Mouse (Mus musculus): ENCODE results near the gene Vamp5. TPM values are rescaled to one million over a fixed set of nuclear protein-coding genes. Genes with fewer than 3 reads are reported as not detected.

Vamp5 gene
- polyA plus RNA-seq, 1 experiment = 25.8 TPM

DNA sequence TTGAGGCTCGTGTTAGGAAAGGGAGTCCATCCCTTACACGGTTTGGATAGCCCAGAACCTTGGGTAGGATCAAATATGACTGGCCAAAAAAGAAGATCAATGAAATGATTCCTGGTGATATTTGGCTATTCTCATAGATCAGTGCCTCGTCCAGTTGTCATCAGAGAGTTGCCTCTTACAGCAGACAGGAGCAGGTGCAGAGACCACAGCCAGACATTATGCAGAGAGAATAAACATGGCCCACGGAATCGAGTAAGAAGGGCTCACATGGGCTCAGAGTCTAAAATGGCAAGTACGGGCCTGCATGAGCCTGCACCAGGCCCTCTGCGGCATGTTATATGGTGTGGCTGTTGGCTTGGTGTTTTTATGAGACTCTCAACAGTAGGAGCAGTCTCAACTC is 25.1 kb upstream of the Vamp5 start:
- H3K36me3 ChIP-seq (ENCODE audit: control insufficient read depth, insufficient read depth, low read length) = no peaks in the 10 kb centered on the region
- no peaks in the 10 kb centered on the region for H3K4me1 ChIP-seq (ENCODE audit: control insufficient read depth, insufficient read depth, low read length)
- H3K27me3 ChIP-seq (ENCODE audit: control insufficient read depth, insufficient read depth, low read length) = no peaks in the 10 kb centered on the region
- H3K27ac ChIP-seq (ENCODE audit: control insufficient read depth, insufficient read depth, low read depth, low read length) = no peak overlapping the region
- H3K4me3 ChIP-seq (ENCODE audit: control insufficient read depth, low read depth, low read length) = no peak overlapping the region
- no peak for TF ChIP-seq CTCF (IDR thresholded peaks at IDR 0.05; ENCODE audit: control insufficient read depth, insufficient read depth, insufficient replicate concordance, low read depth, low read length)

DNA sequence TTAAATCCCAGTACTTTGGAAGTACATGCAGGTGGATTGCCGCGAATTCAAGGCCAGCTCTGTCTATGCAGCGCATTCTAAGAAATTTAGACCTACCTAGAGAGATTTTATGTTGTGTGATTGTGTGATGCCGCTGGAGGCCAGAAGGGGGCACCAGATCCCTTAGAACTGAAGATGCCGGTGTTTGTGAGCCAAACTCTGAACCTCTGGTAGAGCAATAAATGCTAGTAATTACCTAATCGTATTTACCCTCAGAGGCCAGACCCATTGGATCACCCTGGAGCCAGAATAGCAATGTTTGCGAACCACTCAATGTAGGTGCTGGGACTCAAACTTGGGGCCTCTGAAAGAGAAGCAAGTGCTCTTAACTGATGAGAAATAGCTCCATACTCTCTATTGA is 21.6 kb upstream of the Vamp5 start:
- Histone ChIP-seq H3K4me1 (ENCODE audit: control insufficient read depth, insufficient read depth, low read length) (no peaks in the 10 kb centered on the region), H3K27ac (ENCODE audit: control insufficient read depth, insufficient read depth, low read depth, low read length) (no peak overlapping the region), H3K4me3 (ENCODE audit: control insufficient read depth, low read depth, low read length) (no peak overlapping the region), H3K27me3 (ENCODE audit: control insufficient read depth, insufficient read depth, low read length) (no peaks in the 10 kb centered on the region), H3K36me3 (ENCODE audit: control insufficient read depth, insufficient read depth, low read length) (no peaks in the 10 kb centered on the region)
- no peak for TF ChIP-seq POLR2A (IDR thresholded peaks at IDR 0.05; ENCODE audit: control insufficient read depth, low read depth, low read length)
- TF ChIP-seq CTCF (IDR thresholded peaks at IDR 0.05; ENCODE audit: control insufficient read depth, insufficient read depth, insufficient replicate concordance, low read depth, low read length) = peak; percentile 65; the same call in 1 of the 2 replicates

DNA sequence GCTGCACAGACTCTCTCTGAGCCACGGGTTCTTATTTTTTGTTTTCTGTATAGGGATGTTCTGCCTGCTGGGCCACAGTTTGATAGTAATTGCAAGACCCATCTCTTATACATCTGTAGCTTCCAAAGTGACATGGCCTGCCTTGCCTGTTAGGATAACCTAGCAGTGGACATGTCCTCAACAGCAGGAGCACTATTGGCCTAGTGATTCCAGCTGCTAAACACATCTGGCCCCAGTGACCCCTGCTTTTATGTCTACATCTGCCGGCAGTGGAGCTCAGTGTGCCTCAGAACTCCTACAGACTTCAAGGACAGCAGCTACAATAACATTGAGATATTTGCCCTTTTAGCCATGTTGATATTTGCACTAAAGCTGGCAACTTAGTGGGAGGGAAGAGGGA is 19.7 kb upstream of the Vamp5 start:
- TF ChIP-seq CTCF (IDR thresholded peaks at IDR 0.05; ENCODE audit: control insufficient read depth, insufficient read depth, insufficient replicate concordance, low read depth, low read length) (no peak), POLR2A (IDR thresholded peaks at IDR 0.05; ENCODE audit: control insufficient read depth, low read depth, low read length) (no peak)
- Histone ChIP-seq H3K27me3 (ENCODE audit: control insufficient read depth, insufficient read depth, low read length) (no peaks in the 10 kb centered on the region), H3K4me3 (ENCODE audit: control insufficient read depth, low read depth, low read length) (no peak overlapping the region), H3K4me1 (ENCODE audit: control insufficient read depth, insufficient read depth, low read length) (no peaks in the 10 kb centered on the region), H3K27ac (ENCODE audit: control insufficient read depth, insufficient read depth, low read depth, low read length) (no peak overlapping the region), H3K36me3 (ENCODE audit: control insufficient read depth, insufficient read depth, low read length) (no peaks in the 10 kb centered on the region)

DNA sequence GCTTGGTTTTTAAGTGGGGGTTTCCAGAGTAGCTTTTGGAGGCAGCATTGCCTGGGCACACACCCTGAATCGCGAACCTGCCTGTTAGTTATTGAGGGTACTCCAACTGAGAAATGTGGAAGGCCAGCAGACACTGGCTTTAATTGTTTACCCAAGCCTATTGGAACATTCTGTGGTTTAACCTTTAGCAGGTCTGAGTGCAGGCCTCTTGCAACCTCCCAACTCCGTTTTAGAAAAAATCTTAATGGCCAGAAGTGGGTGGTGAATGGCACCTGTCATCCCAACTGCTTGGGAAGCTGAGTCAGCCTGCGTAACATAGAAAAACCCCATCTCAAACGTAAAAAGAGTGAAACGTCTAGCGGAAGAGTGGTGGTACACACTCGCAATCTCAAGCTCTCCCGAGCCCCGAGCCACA is 16.6 kb upstream of the Vamp5 start:
- H3K36me3 ChIP-seq (ENCODE audit: control insufficient read depth, insufficient read depth, low read length) = no peaks in the 10 kb centered on the region
- no peak overlapping the region for H3K4me3 ChIP-seq (ENCODE audit: control insufficient read depth, low read depth, low read length)
- TF ChIP-seq POLR2A (IDR thresholded peaks at IDR 0.05; ENCODE audit: control insufficient read depth, low read depth, low read length) = no peak
- no peak for TF ChIP-seq CTCF (IDR thresholded peaks at IDR 0.05; ENCODE audit: control insufficient read depth, insufficient read depth, insufficient replicate concordance, low read depth, low read length)
- H3K27me3 ChIP-seq (ENCODE audit: control insufficient read depth, insufficient read depth, low read length) = no peaks in the 10 kb centered on the region
- H3K4me1 ChIP-seq (ENCODE audit: control insufficient read depth, insufficient read depth, low read length) = no peaks in the 10 kb centered on the region
- H3K27ac ChIP-seq (ENCODE audit: control insufficient read depth, insufficient read depth, low read depth, low read length) = no peak overlapping the region

DNA sequence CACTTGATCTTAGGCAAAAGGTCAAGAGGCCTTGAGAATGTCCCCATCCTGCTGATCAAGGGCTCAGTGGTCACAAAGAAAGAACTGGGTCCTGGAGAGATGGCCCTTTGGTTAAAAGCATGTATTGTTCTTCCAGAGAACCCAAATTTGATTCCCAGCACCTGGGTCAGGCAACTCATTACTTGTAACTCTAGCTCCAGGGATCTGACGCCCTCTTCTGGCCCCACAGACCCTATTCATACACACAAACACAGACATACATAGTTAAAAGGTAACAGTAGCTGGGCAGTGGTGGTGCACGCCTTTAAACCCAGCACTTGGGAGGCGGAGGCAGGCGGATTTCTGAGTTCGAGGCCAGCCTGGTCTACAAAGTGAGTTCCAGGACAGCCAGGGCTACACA is 12.1 kb upstream of the Vamp5 start:
- no peak for TF ChIP-seq CTCF (IDR thresholded peaks at IDR 0.05; ENCODE audit: control insufficient read depth, insufficient read depth, insufficient replicate concordance, low read depth, low read length)
- no peak for TF ChIP-seq POLR2A (IDR thresholded peaks at IDR 0.05; ENCODE audit: control insufficient read depth, low read depth, low read length)
- H3K4me3 ChIP-seq (ENCODE audit: control insufficient read depth, low read depth, low read length) = no peak overlapping the region
- H3K27ac ChIP-seq (ENCODE audit: control insufficient read depth, insufficient read depth, low read depth, low read length) = no peak overlapping the region
- peaks cover 19% of the 10 kb centered on the region for H3K4me1 ChIP-seq (ENCODE audit: control insufficient read depth, insufficient read depth, low read length)
- no peaks in the 10 kb centered on the region for H3K27me3 ChIP-seq (ENCODE audit: control insufficient read depth, insufficient read depth, low read length)
- H3K36me3 ChIP-seq (ENCODE audit: control insufficient read depth, insufficient read depth, low read length) = no peaks in the 10 kb centered on the region

DNA sequence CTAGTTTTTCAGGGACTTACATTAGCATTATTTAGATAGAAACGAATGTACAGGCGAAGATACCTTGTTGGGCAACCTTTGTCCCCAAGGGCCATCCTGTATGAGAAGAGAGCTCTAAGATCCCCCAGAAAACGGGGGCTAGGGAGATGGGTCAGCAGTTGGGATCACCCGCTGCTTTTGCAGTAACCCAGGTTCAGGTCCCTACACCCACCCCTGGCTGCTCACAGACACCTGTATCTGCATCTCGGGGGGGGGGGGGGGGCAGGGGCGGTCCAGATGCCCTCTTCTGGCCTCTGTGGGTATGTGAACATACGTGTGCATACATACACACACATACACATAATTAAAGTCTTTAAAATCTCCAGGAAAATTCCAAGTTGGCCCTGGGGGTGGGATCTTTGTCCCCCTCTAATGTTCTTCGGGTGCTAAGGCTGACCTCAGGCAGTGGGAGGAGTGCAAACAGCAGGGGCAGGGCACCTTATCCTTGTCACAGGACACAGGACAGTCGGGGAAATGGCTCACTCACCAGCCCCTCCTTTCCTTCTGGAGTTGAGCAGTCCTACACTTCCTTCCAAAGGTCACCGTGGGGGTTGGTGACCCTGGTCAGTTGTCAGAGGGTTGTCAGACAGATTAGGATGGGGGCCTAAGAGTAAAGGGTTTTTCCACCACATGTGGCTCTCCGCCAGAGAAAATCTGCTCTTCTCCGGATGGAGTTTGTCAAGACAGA is 10.7 kb upstream of the Vamp5 start:
- Histone ChIP-seq H3K4me3 (ENCODE audit: control insufficient read depth, low read depth, low read length) (peak overlapping the region; percentile 86), H3K36me3 (ENCODE audit: control insufficient read depth, insufficient read depth, low read length) (no peaks in the 10 kb centered on the region)

DNA sequence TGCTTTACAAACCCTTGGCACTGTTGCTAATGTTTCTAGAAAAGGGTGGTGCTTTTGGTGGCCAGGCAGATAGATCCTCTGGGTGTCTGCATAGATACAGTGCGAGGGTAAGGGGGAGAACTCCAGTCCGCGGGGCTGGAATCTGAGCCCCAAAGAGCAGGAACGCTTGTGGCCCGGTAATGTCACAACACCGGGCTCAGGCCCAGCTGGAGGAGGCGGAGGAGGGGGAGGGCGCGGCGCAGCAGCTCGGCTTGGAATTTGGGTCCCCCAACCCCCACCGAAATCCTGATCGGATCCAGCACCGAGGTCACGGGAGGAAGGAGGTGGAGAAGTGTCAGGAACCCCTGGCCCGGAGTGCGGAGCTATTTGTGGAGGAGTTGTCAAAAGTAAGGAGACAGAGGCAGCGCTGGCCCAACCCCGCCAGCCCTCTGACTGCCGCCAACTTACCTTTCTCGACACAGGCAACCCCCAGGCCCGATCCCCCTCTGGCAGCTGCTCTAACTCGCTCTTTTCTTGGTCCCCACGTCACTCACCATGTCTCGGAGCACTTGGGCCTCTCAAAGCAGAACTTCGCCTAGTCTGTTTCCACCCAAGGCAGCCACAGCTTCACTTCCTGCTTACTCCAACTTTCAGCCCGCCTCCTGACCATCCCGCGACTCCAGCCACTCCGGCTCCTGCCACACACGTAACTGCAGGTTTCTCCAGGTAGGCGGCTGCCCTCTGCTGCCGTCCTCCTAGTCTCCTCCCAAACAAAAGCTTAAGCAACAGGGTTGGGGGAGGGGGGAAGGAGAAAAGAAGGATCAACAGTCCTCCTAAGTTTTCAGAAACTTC is 9.9 kb upstream of the Vamp5 start, which contains the start of gene Vamp8:
Gene Vamp8, minus strand, starts transcription at position 763 of the 831 bp plus-strand sequence.
- H3K4me3 ChIP-seq (ENCODE audit: control insufficient read depth, low read depth, low read length) = peak within 1 kb of the TSS; percentile 86
- peak within 1 kb of the TSS; percentile 80 for H3K27ac ChIP-seq (ENCODE audit: control insufficient read depth, insufficient read depth, low read depth, low read length)
- peaks cover 19% of the 10 kb centered on the region for H3K4me1 ChIP-seq (ENCODE audit: control insufficient read depth, insufficient read depth, low read length)
- H3K27me3 ChIP-seq (ENCODE audit: control insufficient read depth, insufficient read depth, low read length) = no peaks in the 10 kb centered on the region
- TF ChIP-seq POLR2A (IDR thresholded peaks at IDR 0.05; ENCODE audit: control insufficient read depth, low read depth, low read length) (peak; percentile 28), CTCF (IDR thresholded peaks at IDR 0.05; ENCODE audit: control insufficient read depth, insufficient read depth, insufficient replicate concordance, low read depth, low read length) (no peak)
- no peaks in the 10 kb centered on the region for H3K36me3 ChIP-seq (ENCODE audit: control insufficient read depth, insufficient read depth, low read length)

More for the DNA sequence above, 10.7 kb upstream of the Vamp5 start:
- TF ChIP-seq POLR2A (IDR thresholded peaks at IDR 0.05; ENCODE audit: control insufficient read depth, low read depth, low read length) (no peak), CTCF (IDR thresholded peaks at IDR 0.05; ENCODE audit: control insufficient read depth, insufficient read depth, insufficient replicate concordance, low read depth, low read length) (no peak)
- peaks cover 19% of the 10 kb centered on the region for H3K4me1 ChIP-seq (ENCODE audit: control insufficient read depth, insufficient read depth, low read length)
- H3K27ac ChIP-seq (ENCODE audit: control insufficient read depth, insufficient read depth, low read depth, low read length) = peak overlapping the region; percentile 80
- H3K27me3 ChIP-seq (ENCODE audit: control insufficient read depth, insufficient read depth, low read length) = no peaks in the 10 kb centered on the region
